Mouse (Mus musculus) ES-Bruce4 (cell line): ENCODE data around the gene Jak2. TPM values are rescaled to one million over a fixed set of nuclear protein-coding genes. Genes with fewer than 3 reads are reported as not detected.

Source experiments
- H3K27ac ChIP-seq: 2 replicates; pipeline ENCODE4 v1.5.1; 2012; ENCODE audit warnings: low read length, inconsistent platforms; ENCODE audit not compliant: insufficient read depth
- H3K27me3 ChIP-seq: 2 replicates; pipeline ENCODE4 v1.6.1; 2012; ENCODE audit warnings: mild to moderate bottlenecking, low read length, inconsistent platforms; ENCODE audit not compliant: control insufficient read depth, poor library complexity, insufficient read depth, severe bottlenecking
- H3K36me3 ChIP-seq: 2 replicates; pipeline ENCODE4 v1.6.1; 2012; ENCODE audit warnings: inconsistent platforms, mild to moderate bottlenecking, low read length, moderate library complexity; ENCODE audit not compliant: control insufficient read depth, poor library complexity, insufficient read depth, severe bottlenecking
- H3K4me1 ChIP-seq: one replicate; pipeline ENCODE4 v1.8.1; 2011; ENCODE audit warnings: low read length; ENCODE audit not compliant: control insufficient read depth, insufficient read depth
- H3K4me3 ChIP-seq: 2 replicates; pipeline ENCODE4 v1.5.1; 2011; ENCODE audit warnings: low read depth, mild to moderate bottlenecking, low read length
- H3K9ac ChIP-seq: 2 replicates; pipeline ENCODE4 v1.6.1; 2012; ENCODE audit warnings: low read depth, mild to moderate bottlenecking, inconsistent platforms; ENCODE audit not compliant: poor library complexity, severe bottlenecking
- H3K9me3 ChIP-seq: replicated peaks from 2 replicates; pipeline ENCODE4 v1.6.1; 2012; ENCODE audit warnings: mild to moderate bottlenecking, low read length, inconsistent platforms; ENCODE audit not compliant: control insufficient read depth, poor library complexity, insufficient read depth, severe bottlenecking
- CTCF ChIP-seq: IDR thresholded peaks from one replicate; pipeline ENCODE4 v1.8.1; 2011; ENCODE audit warnings: low read depth, low read length
- EP300 ChIP-seq: IDR thresholded peaks from 2 replicates; pipeline ENCODE4 v1.6.1; 2011; ENCODE audit warnings: low read depth, low read length; ENCODE audit not compliant: insufficient read depth
- POLR2A ChIP-seq: IDR thresholded peaks from one replicate; pipeline ENCODE4 v1.8.1; 2011; ENCODE audit warnings: low read length; ENCODE audit not compliant: insufficient read depth
- polyA plus RNA-seq: library from polyadenylated mRNA; stranded (reverse); fragments of >200 nt; gene quantifications from 2 replicates; pipeline ENCODE4 v1.2.4, GENCODE M21; 2011; ENCODE audit warnings: low read depth; ENCODE audit not compliant: missing spikeins, insufficient read depth, insufficient read length

Jak2 gene
- polyA plus RNA-seq, 1 experiment: 12.6 TPM

DNA sequence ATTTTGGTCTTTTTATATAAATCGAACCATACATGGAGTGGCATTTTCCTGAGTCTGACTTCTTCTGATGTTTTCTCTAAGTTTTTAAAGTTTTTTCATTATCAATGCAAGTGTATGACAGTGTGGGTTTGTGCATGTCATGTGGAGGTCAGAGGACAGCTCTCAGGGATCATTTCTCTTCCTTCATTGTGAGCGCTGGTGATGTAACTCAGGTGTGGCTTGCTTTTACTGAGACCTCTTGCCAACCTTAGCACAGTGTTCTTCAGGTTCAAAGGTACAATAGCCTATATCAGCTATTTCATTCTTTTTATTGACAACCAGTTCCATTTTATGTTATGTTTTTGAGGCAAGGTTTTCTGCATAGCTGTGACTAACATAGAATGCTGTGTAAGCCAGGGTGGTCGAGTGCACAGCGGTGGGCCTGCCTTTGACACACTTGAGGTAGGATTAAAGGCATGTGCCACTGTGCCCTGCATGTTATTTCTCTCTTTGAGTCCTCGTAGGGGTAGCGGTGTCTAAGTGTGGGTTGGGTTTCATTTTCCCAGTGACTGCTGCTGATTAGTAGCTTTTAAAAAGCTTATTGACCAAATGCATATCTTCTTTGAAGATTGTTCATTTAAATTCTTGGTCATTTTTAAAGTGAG is 27.4 kb downstream of the Jak2 start:
- H3K36me3 ChIP-seq: no peaks in the 10 kb centered on the region
- peaks cover 1% of the 10 kb centered on the region for H3K4me1 ChIP-seq
- H3K27me3 ChIP-seq: no peaks in the 10 kb centered on the region
- TF ChIP-seq POLR2A (no peak), EP300 (no peak), CTCF (no peak)
- H3K9me3 ChIP-seq: no peaks in the 10 kb centered on the region
- no peak overlapping the region for H3K4me3 ChIP-seq
- H3K27ac ChIP-seq: no peak overlapping the region
- no peak overlapping the region for H3K9ac ChIP-seq

DNA sequence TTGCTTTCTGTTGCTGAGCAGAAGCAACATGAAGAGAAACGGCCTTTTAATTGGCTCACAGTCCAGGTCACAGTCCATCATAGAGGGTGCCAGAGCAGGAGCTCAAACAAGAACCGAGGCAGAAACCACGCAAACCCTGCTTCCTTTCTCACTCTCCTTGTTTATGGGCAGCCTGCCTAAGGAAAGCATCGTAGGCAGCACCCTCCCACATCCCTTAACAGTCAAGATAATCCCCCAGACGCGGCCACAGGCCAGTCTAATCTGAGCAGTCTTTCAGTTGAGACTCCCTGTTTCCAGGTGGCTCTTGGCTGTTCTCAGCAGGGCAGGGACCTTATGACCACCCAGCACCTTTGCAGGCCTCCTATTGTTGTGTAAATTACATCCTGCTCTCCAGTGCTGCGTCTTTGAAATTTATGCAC is 33.8 kb downstream of the Jak2 start:
- Histone ChIP-seq H3K9ac (no peak overlapping the region), H3K36me3 (no peaks in the 10 kb centered on the region), H3K4me3 (no peak overlapping the region), H3K9me3 (no peaks in the 10 kb centered on the region), H3K27me3 (no peaks in the 10 kb centered on the region), H3K27ac (peak overlapping the region; percentile 63; the same call in 1 of the 2 replicates), H3K4me1 (peaks cover 2% of the 10 kb centered on the region)
- TF ChIP-seq CTCF: no peak
- TF ChIP-seq EP300: peak; percentile 89

DNA sequence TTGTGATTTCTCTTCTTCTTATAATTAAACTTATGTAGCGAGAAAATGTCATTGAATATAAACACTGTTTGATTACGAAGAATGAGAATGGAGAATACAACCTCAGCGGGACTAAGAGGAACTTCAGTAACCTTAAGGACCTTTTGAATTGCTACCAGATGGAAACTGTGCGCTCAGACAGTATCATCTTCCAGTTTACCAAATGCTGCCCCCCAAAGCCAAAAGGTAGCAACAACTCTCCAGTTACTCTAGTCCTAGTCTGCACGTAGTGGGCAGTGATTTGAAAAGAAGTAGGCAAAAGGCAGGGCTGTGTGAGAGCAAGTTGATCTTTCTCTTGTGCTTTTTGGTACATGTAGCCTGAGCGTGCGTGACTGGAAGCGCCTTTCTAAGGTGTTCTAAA is 36.2 kb downstream of the Jak2 start:
- peaks cover 2% of the 10 kb centered on the region for H3K4me1 ChIP-seq
- H3K27me3 ChIP-seq: no peaks in the 10 kb centered on the region
- no peaks in the 10 kb centered on the region for H3K36me3 ChIP-seq
- H3K9me3 ChIP-seq: no peaks in the 10 kb centered on the region
- H3K27ac ChIP-seq: no peak overlapping the region
- H3K4me3 ChIP-seq: no peak overlapping the region
- no peak overlapping the region for H3K9ac ChIP-seq
- no peak for TF ChIP-seq CTCF
- no peak for TF ChIP-seq POLR2A
- no peak for TF ChIP-seq EP300

DNA sequence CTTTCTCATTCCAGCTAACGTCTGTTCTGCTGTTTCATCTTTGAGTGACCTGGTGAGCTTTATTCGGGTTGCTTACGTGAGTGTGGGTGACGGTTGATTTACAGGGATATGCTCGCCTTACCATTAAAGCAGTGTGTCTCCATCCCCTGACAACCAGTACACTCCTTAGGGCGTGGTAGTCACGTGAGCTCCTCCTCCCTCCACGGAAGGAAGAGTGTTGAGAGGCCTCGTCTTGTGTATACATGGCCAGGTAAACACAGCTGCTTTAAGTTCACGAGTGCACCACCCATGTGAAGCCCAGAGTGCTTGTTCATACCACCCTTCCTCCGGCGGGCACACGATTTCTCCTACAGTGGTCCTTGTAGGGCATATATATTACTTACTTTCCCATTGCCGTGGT is 39.9 kb downstream of the Jak2 start:
- H3K27ac ChIP-seq: no peak overlapping the region
- H3K27me3 ChIP-seq: no peaks in the 10 kb centered on the region
- H3K4me3 ChIP-seq: no peak overlapping the region
- TF ChIP-seq EP300: no peak
- no peak for TF ChIP-seq POLR2A
- TF ChIP-seq CTCF: no peak
- H3K36me3 ChIP-seq: no peaks in the 10 kb centered on the region
- H3K9me3 ChIP-seq: no peaks in the 10 kb centered on the region
- no peak overlapping the region for H3K9ac ChIP-seq
- H3K4me1 ChIP-seq: no peaks in the 10 kb centered on the region

DNA sequence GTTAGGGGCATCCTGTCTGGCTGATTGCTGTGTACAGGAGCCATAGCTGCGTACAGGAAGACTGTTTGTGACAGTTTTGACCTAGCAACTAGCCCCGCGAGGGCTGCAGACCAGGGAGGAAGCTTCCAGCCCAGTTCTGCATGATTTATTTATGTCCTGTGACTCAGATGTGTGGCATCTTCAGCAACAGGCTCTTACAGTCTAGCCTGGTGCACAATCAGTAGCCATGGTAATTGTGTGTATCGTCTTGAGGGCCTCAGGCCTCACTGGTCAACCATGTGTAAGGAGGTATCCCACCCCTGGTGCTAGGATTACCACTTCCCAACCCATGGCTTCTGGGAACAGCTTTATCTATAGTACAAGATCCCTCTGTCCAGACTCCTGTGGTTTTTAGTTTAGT is 40.9 kb downstream of the Jak2 start:
- H3K4me1 ChIP-seq: no peaks in the 10 kb centered on the region
- no peak overlapping the region for H3K27ac ChIP-seq
- TF ChIP-seq EP300 (no peak), POLR2A (no peak), CTCF (no peak)
- no peak overlapping the region for H3K4me3 ChIP-seq
- H3K27me3 ChIP-seq: no peaks in the 10 kb centered on the region
- no peaks in the 10 kb centered on the region for H3K9me3 ChIP-seq
- no peaks in the 10 kb centered on the region for H3K36me3 ChIP-seq
- H3K9ac ChIP-seq: no peak overlapping the region

DNA sequence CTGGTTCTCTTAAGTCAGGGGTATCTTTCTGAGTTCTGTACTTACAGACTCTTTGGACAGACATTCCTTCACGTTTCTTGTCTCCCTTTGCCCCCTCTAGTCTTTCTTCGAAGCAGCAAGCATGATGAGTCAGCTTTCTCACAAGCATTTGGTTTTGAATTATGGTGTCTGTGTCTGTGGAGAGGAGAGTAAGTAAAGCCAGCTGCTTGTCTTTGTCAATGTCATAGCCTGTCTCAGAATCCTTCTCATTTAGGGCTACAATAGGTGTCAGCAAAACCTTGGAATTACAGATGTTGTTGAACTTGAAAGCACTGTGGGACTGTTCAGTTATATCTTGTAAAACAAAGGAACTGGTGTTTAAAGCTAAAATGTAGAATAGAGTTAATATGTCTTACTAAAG is 43.1 kb downstream of the Jak2 start:
- H3K27ac ChIP-seq: no peak overlapping the region
- no peaks in the 10 kb centered on the region for H3K27me3 ChIP-seq
- no peak overlapping the region for H3K9ac ChIP-seq
- no peaks in the 10 kb centered on the region for H3K4me1 ChIP-seq
- TF ChIP-seq CTCF (no peak), POLR2A (no peak), EP300 (no peak)
- H3K9me3 ChIP-seq: no peaks in the 10 kb centered on the region
- H3K36me3 ChIP-seq: no peaks in the 10 kb centered on the region
- H3K4me3 ChIP-seq: no peak overlapping the region
